Mouse (Mus musculus): ENCODE measurements at regions not wholly inside any gene's neighbourhood (a gene's known extent, or its start where the extent isn't known, plus 50 kb on each side); places are given as distances from the start of the nearest gene placed in this dataset.

- TF ChIP-seq CTCF (IDR thresholded peaks at IDR 0.05; ENCODE audit: insufficient read depth, low read depth, low read length) (no peak), POLR2A (IDR thresholded peaks at IDR 0.05; ENCODE audit: insufficient read depth, low read depth, low read length) (no peak)
Measured at GRCm38 (mm10) chr5:119579806-119580205, 90.7 kb upstream of the Tbx3 start.
